Mouse (Mus musculus): ENCODE results near the gene Rpl3. TPM values are rescaled to one million over a fixed set of nuclear protein-coding genes. Genes with fewer than 3 reads are reported as not detected.
A peak's percentile ranks its signal among the peaks of the same experiment; 100 is the strongest.

Rpl3 gene
- polyA plus RNA-seq, 1 experiment from 2014 or later: 706 TPM

- H3K4me1 ChIP-seq (replicated peaks; ENCODE audit: control insufficient read depth, insufficient read depth): no peaks in the 10 kb centered on the region
- no peaks in the 10 kb centered on the region for H3K9me3 ChIP-seq (ENCODE audit: control insufficient read depth, low read length)
- no peak overlapping the region for H3K4me2 ChIP-seq (replicated peaks; ENCODE audit: low read depth)
- 0 out of 2 replicates have a peak overlapping the region, but pooled peaks have one; percentile 46 for H3K27ac ChIP-seq (replicated peaks)
- H3K9ac ChIP-seq (ENCODE audit: low read length): no peak overlapping the region
- DNase-seq (ENCODE audit: low spot score) (no peak), ATAC-seq (ENCODE audit: low FRiP score, low TSS enrichment) (no peak)
- H3K36me3 ChIP-seq (ENCODE audit: control insufficient read depth, insufficient read depth, low read length): no peaks in the 10 kb centered on the region
- H3K27me3 ChIP-seq (ENCODE audit: control insufficient read depth, insufficient read depth, low read length): no peaks in the 10 kb centered on the region
- TF ChIP-seq CTCF (IDR thresholded peaks at IDR 0.05; ENCODE audit: low read depth) (no peak), EP300 (optimal IDR thresholded peaks at IDR 0.05) (no peak)
- H3K4me3 ChIP-seq (ENCODE audit: low read depth, low read length): no peak overlapping the region
- WGBS: 64% methylated on average over 19 of the region's 19 CpGs
Observed at GRCm38 (mm10) chr15:80051092-80051761, 40.4 kb downstream of the Rpl3 start.

GRCm38 (mm10) chr15:80050093-80050492 is 41.6 kb downstream of the Rpl3 start:
- H3K4me3 ChIP-seq (ENCODE audit: low read depth, low read length): no peak overlapping the region
- H3K4me1 ChIP-seq (replicated peaks; ENCODE audit: control insufficient read depth, insufficient read depth): no peaks in the 10 kb centered on the region
- DNase-seq (ENCODE audit: low spot score) (no peak), ATAC-seq (ENCODE audit: low FRiP score, low TSS enrichment) (no peak)
- H3K36me3 ChIP-seq (ENCODE audit: control insufficient read depth, insufficient read depth, low read length): no peaks in the 10 kb centered on the region
- no peaks in the 10 kb centered on the region for H3K9me3 ChIP-seq (ENCODE audit: control insufficient read depth, low read length)
- H3K9ac ChIP-seq (ENCODE audit: low read length): no peak overlapping the region
- H3K4me2 ChIP-seq (replicated peaks; ENCODE audit: low read depth): no peak overlapping the region
- no peak for TF ChIP-seq CTCF (IDR thresholded peaks at IDR 0.05; ENCODE audit: low read depth)
- no peak for TF ChIP-seq EP300 (optimal IDR thresholded peaks at IDR 0.05)
- WGBS: 63% methylated on average over 4 of the region's 4 CpGs
- no peaks in the 10 kb centered on the region for H3K27me3 ChIP-seq (ENCODE audit: control insufficient read depth, insufficient read depth, low read length)
- H3K27ac ChIP-seq (replicated peaks): no peak overlapping the region

GRCm38 (mm10) chr15:80047973-80048372 is 43.7 kb downstream of the Rpl3 start:
- Histone ChIP-seq H3K4me1 (replicated peaks; ENCODE audit: control insufficient read depth, insufficient read depth) (no peaks in the 10 kb centered on the region), H3K36me3 (ENCODE audit: control insufficient read depth, insufficient read depth, low read length) (no peaks in the 10 kb centered on the region), H3K27ac (replicated peaks) (no peak overlapping the region), H3K9me3 (ENCODE audit: control insufficient read depth, low read length) (no peaks in the 10 kb centered on the region), H3K4me2 (replicated peaks; ENCODE audit: low read depth) (no peak overlapping the region), H3K4me3 (ENCODE audit: low read depth, low read length) (no peak overlapping the region), H3K9ac (ENCODE audit: low read length) (no peak overlapping the region), H3K27me3 (ENCODE audit: control insufficient read depth, insufficient read depth, low read length) (no peaks in the 10 kb centered on the region)
- DNase-seq (ENCODE audit: low spot score) (no peak), ATAC-seq (ENCODE audit: low FRiP score, low TSS enrichment) (no peak)
- TF ChIP-seq CTCF (IDR thresholded peaks at IDR 0.05; ENCODE audit: low read depth) (no peak), EP300 (optimal IDR thresholded peaks at IDR 0.05) (no peak)
- WGBS: 22% methylated on average over 5 of the region's 5 CpGs

- 52% methylated on average over 2 of the region's 2 CpGs for WGBS
- Histone ChIP-seq H3K9me3 (ENCODE audit: control insufficient read depth, low read length) (no peaks in the 10 kb centered on the region), H3K4me2 (replicated peaks; ENCODE audit: low read depth) (no peak overlapping the region), H3K9ac (ENCODE audit: low read length) (no peak overlapping the region), H3K27me3 (ENCODE audit: control insufficient read depth, insufficient read depth, low read length) (no peaks in the 10 kb centered on the region), H3K36me3 (ENCODE audit: control insufficient read depth, insufficient read depth, low read length) (no peaks in the 10 kb centered on the region), H3K4me1 (replicated peaks; ENCODE audit: control insufficient read depth, insufficient read depth) (no peaks in the 10 kb centered on the region), H3K27ac (replicated peaks) (no peak overlapping the region), H3K4me3 (ENCODE audit: low read depth, low read length) (no peak overlapping the region)
- DNase-seq (ENCODE audit: low spot score): no peak
- ATAC-seq (ENCODE audit: low FRiP score, low TSS enrichment): no peak
- TF ChIP-seq CTCF (IDR thresholded peaks at IDR 0.05; ENCODE audit: low read depth) (no peak), EP300 (optimal IDR thresholded peaks at IDR 0.05) (no peak)
Observed at GRCm38 (mm10) chr15:80047242-80047641, 44.4 kb downstream of the Rpl3 start.

GRCm38 (mm10) chr15:80045749-80046148 is 45.9 kb downstream of the Rpl3 start:
- 95% methylated on average over 2 of the region's 2 CpGs for WGBS
- DNase-seq (ENCODE audit: low spot score): no peak
- Histone ChIP-seq H3K4me1 (replicated peaks; ENCODE audit: control insufficient read depth, insufficient read depth) (no peaks in the 10 kb centered on the region), H3K4me2 (replicated peaks; ENCODE audit: low read depth) (no peak overlapping the region), H3K4me3 (ENCODE audit: low read depth, low read length) (no peak overlapping the region), H3K9me3 (ENCODE audit: control insufficient read depth, low read length) (no peaks in the 10 kb centered on the region), H3K27ac (replicated peaks) (no peak overlapping the region), H3K36me3 (ENCODE audit: control insufficient read depth, insufficient read depth, low read length) (no peaks in the 10 kb centered on the region), H3K9ac (ENCODE audit: low read length) (no peak overlapping the region), H3K27me3 (ENCODE audit: control insufficient read depth, insufficient read depth, low read length) (no peaks in the 10 kb centered on the region)
- TF ChIP-seq EP300 (optimal IDR thresholded peaks at IDR 0.05) (no peak), CTCF (IDR thresholded peaks at IDR 0.05; ENCODE audit: low read depth) (peak; percentile 33)
- ATAC-seq (ENCODE audit: low FRiP score, low TSS enrichment): no peak

- no peak overlapping the region for H3K27ac ChIP-seq (replicated peaks)
- 89% methylated on average over 10 of the region's 10 CpGs for WGBS
- H3K4me1 ChIP-seq (replicated peaks; ENCODE audit: control insufficient read depth, insufficient read depth): no peaks in the 10 kb centered on the region
- H3K4me2 ChIP-seq (replicated peaks; ENCODE audit: low read depth): no peak overlapping the region
- ATAC-seq (ENCODE audit: low FRiP score, low TSS enrichment) (no peak), DNase-seq (ENCODE audit: low spot score) (no peak)
- H3K9me3 ChIP-seq (ENCODE audit: control insufficient read depth, low read length): no peaks in the 10 kb centered on the region
- H3K4me3 ChIP-seq (ENCODE audit: low read depth, low read length): no peak overlapping the region
- H3K9ac ChIP-seq (ENCODE audit: low read length): no peak overlapping the region
- no peaks in the 10 kb centered on the region for H3K27me3 ChIP-seq (ENCODE audit: control insufficient read depth, insufficient read depth, low read length)
- no peaks in the 10 kb centered on the region for H3K36me3 ChIP-seq (ENCODE audit: control insufficient read depth, insufficient read depth, low read length)
- TF ChIP-seq EP300 (optimal IDR thresholded peaks at IDR 0.05): no peak
- TF ChIP-seq CTCF (IDR thresholded peaks at IDR 0.05; ENCODE audit: low read depth): no peak
Observed at GRCm38 (mm10) chr15:80044249-80044648, 47.4 kb downstream of the Rpl3 start.

Measured in stomach, postnatal 0 days (tissue).